ENCODE assay signal across 8 mouse cellular contexts in genomic region chr2:71980771-71981342, GRCm38 (mm10). TPM values are rescaled to one million over a fixed set of nuclear protein-coding genes. Genes with fewer than 3 reads are reported as not detected.
DNase-seq lines count a peak whose midpoint lies in the region; ATAC-seq and TF ChIP-seq lines count a peak whose summit lies in the region.

TSS of gene Rapgef4 (plus strand) at chr2:71981240.

- H3K9me3 ChIP-seq in forebrain, embryonic 14.5 days (replicated peaks; ENCODE audit: control insufficient read depth, low read length), result no peaks in the 10 kb centered on the region
- H3K9me3 ChIP-seq in hindbrain, postnatal 0 days (ENCODE audit: low read length), result no peaks in the 10 kb centered on the region
- H3K9me3 ChIP-seq in midbrain, embryonic 10.5 days (replicated peaks), result no peaks in the 10 kb centered on the region

- peak within 1 kb of the TSS; percentile 54 for H3K4me3 ChIP-seq in forebrain, embryonic 14.5 days (ENCODE audit: low read depth, low read length)
- H3K4me3 ChIP-seq in hindbrain, postnatal 0 days (ENCODE audit: low read length), result peak within 1 kb of the TSS; percentile 64
- H3K4me3 ChIP-seq in midbrain, embryonic 10.5 days, result peak within 1 kb of the TSS; percentile 69

- H3K36me3 ChIP-seq in forebrain, embryonic 14.5 days (ENCODE audit: control insufficient read depth, insufficient read depth, low read length), result no peaks in the 10 kb centered on the region
- H3K36me3 ChIP-seq in hindbrain, postnatal 0 days (ENCODE audit: insufficient read depth, low read length), result no peaks in the 10 kb centered on the region
- no peaks in the 10 kb centered on the region for H3K36me3 ChIP-seq in midbrain, embryonic 10.5 days

- no peak for TF ChIP-seq CTCF in hindbrain, postnatal 0 days (IDR thresholded peaks at IDR 0.05; ENCODE audit: low read depth)

- peak within 1 kb of the TSS; percentile 77 for H3K9ac ChIP-seq in forebrain, embryonic 14.5 days (ENCODE audit: low read length)
- peak within 1 kb of the TSS; percentile 95 for H3K9ac ChIP-seq in hindbrain, postnatal 0 days (replicated peaks; ENCODE audit: low read length)

- peak within 1 kb of the TSS; percentile 95 for H3K4me2 ChIP-seq in forebrain, embryonic 14.5 days (ENCODE audit: low read length)
- peak within 1 kb of the TSS; percentile 91 for H3K4me2 ChIP-seq in hindbrain, postnatal 0 days (ENCODE audit: low read depth, low read length)

- whole genome bisulfite sequencing in forebrain, embryonic 14.5 days, result 2% methylated on average over 16 of the region's 52 CpGs
- under 1% methylated on average over 36 of the region's 52 CpGs for WGBS in hindbrain, postnatal 0 days
- WGBS in midbrain, embryonic 10.5 days, result 2% methylated on average over 42 of the region's 52 CpGs

- H3K4me1 ChIP-seq in forebrain, embryonic 14.5 days (ENCODE audit: control insufficient read depth, insufficient read depth, low read length), result no peaks in the 10 kb centered on the region
- H3K4me1 ChIP-seq in hindbrain, postnatal 0 days (ENCODE audit: insufficient read depth, low read length), result peaks cover 10% of the 10 kb centered on the region
- H3K4me1 ChIP-seq in midbrain, embryonic 10.5 days, result peaks cover 25% of the 10 kb centered on the region

- no peak for DNase-seq in cerebellum, adult 11-12 months
- peak; percentile 45 for DNase-seq in right cerebral cortex, adult 18-20 months
- DNase-seq in right cerebral cortex, postnatal 14 days, result no peak
- peak; percentile 53 for DNase-seq in forebrain, embryonic 14.5 days (ENCODE audit: low spot score)
- DNase-seq in hindbrain, postnatal 0 days (ENCODE audit: low spot score), result peak; percentile 64
- peak; percentile 29 for DNase-seq in midbrain, embryonic 10.5 days (ENCODE audit: low spot score)
- DNase-seq in spleen, adult 12 weeks (ENCODE audit: low spot score), result no peak

- peak within 1 kb of the TSS; percentile 33; the same call in 1 of the 2 replicates for H3K27ac ChIP-seq in forebrain, embryonic 14.5 days (ENCODE audit: low read depth, low read length)
- peak within 1 kb of the TSS; percentile 89 for H3K27ac ChIP-seq in hindbrain, postnatal 0 days
- peak within 1 kb of the TSS; percentile 76 for H3K27ac ChIP-seq in midbrain, embryonic 10.5 days (replicated peaks)

- H3K27me3 ChIP-seq in forebrain, embryonic 14.5 days (replicated peaks; ENCODE audit: control insufficient read depth, insufficient read depth, low read length), result no peaks in the 10 kb centered on the region
- no peaks in the 10 kb centered on the region for H3K27me3 ChIP-seq in hindbrain, postnatal 0 days (ENCODE audit: insufficient read depth, low read length)
- H3K27me3 ChIP-seq in midbrain, embryonic 10.5 days (ENCODE audit: low read depth, poor library complexity, severe bottlenecking), result peaks cover 44% of the 10 kb centered on the region

- peak; percentile 21; the same call in 1 of the 2 replicates for ATAC-seq in cerebellum, adult (ENCODE audit: insufficient number of reproducible peaks, low FRiP score, low TSS enrichment)
- ATAC-seq in forebrain, embryonic 14.5 days, result peak; percentile 83
- ATAC-seq in hindbrain, postnatal 0 days, result peak; percentile 79

RNA-seq across cellular contexts. Expression of gene Rapgef4, which starts in this region (rescaled TPM):
- polyA plus RNA-seq in forebrain, embryonic 14.5 days (2014; fragmentation: Nextera tagmentation; extraction: Ambion mirVana), result 6.2 and 9.2 TPM in 2 replicates
- total RNA-seq in hindbrain, postnatal 0 days (2014; rRNA removed), result 55.2 and 104 TPM in 2 replicates
- polyA plus RNA-seq in hindbrain, postnatal 0 days (2015; fragmentation: Nextera tagmentation; extraction: Ambion mirVana), result 42.5 and 47.3 TPM in 2 replicates
- polyA plus RNA-seq in midbrain, embryonic 10.5 days (2016; fragmentation: Nextera tagmentation; extraction: Ambion mirVana), result 1.7 and 2.9 TPM in 2 replicates

Comparison
In these comparisons a context has a peak if more than half of its experiments do, and no peak if none do; other contexts are left out.
1. DNase-seq: peak in right cerebral cortex, adult 18-20 months (single experiment), forebrain, embryonic 14.5 days (single experiment), hindbrain, postnatal 0 days (single experiment) and midbrain, embryonic 10.5 days (single experiment); none in cerebellum, adult 11-12 months (single experiment), right cerebral cortex, postnatal 14 days (single experiment) and spleen, adult 12 weeks (single experiment).
2. ATAC-seq: peak in every context shown above with its lines; median percentile 83 in forebrain, embryonic 14.5 days; 79 in hindbrain, postnatal 0 days; 21 in cerebellum, adult.
3. H3K27ac ChIP-seq: peak in every context shown above with its lines; median percentile 89 in hindbrain, postnatal 0 days; 76 in midbrain, embryonic 10.5 days; 33 in forebrain, embryonic 14.5 days.
4. Peak in every context shown above with its lines, with median percentiles within 50 percentile points of each other: H3K4me3 ChIP-seq.